Mouse (Mus musculus): ENCODE results near the gene Gabbr2.

Gabbr2 gene

DNA sequence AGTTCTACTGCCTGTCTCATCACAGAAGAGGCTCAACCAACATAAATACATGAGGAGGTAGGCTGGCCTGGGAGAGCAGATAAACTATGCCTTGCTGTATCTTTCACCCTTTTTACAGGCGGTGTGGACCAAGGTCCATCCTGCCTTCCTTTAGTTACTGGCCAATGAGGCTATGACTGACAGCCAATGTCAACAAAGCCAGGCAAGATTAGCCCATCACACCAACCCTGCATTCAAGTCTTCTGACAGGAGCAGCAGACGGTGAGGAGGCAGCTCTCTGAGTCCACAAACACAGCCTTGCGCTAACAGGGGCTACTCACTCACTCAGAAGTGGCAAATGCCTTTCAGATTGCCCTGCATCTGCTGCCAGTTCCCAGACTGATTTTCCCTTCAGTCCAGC lies 3.4 kb downstream of the Gabbr2 start:
- no peak for DNase-seq

GRCm38 (mm10) chr4:46987809-46988208 lies 3.9 kb downstream of the Gabbr2 start:
- no peak for DNase-seq

- DNase-seq = no peak
These were observed 5.6 kb downstream of the Gabbr2 start for GRCm38 (mm10) chr4:46986054-46986453.

DNA sequence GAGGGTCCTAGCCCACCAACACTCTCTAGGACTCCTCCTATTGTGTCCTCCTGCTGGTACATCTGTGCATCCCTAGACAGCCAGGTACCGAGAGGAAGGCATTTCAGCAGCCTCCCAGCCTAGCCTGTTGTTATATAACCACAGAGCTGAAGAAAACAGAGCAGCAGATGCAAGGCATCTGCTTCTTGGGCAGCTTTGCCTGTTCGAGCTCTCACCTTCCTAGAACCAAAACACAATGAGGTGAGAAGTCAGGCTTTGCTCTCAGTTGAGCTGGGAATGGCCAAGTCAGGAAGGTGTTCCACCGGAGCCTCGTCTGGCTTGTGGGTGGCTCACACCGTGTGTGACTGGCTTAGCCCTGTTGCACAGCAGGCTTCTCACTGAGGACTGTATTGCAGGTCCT lies 8.8 kb downstream of the Gabbr2 start:
- DNase-seq = no peak

GRCm38 (mm10) chr4:46982094-46982493 lies 9.6 kb downstream of the Gabbr2 start:
- no peak for DNase-seq

GRCm38 (mm10) chr4:46978371-46978770 lies 13.3 kb downstream of the Gabbr2 start:
- no peak for DNase-seq

GRCm38 (mm10) chr4:46977161-46977560 lies 14.5 kb downstream of the Gabbr2 start:
- no peak for DNase-seq

DNA sequence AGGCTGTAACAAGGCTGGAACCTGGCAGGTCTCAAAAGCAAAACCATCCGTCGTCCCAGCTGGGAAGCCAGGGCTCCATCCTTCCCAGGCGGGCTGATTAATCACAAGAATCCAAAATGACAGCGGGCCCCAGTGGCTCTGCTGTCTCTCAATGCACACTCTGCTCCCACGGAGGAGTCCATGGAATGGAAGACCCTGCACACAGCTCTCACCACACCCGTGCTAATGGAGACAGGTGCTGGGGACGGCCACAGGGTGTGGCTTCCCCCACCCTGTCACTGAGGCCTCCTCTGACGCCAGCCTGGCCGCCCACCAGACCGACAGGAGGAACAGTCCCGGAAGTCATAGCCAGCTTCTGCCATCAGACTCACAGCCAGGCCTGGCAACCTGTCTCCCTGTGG lies 15.0 kb downstream of the Gabbr2 start:
- DNase-seq = no peak

DNA sequence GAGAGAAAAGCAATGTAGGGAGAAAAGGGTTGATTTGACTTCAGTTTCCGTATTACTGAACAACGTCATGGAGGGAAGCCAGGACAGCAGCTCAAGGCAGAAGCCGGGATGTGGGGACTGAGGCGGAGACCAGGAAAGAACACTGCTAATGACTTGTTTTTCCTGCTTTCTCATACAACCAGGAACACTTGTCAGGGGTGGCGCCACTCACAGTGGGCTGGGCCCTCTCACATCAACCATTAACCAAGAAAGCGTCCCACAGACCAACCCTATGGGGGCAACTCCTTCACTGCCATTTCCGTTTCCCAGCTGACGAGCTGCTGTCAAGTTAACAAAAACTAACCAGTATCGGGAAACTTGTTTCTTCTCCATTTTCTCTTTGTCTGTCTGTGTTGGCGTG lies 18.4 kb downstream of the Gabbr2 start:
- no peak for DNase-seq

- no peak for DNase-seq
These were observed 23.7 kb downstream of the Gabbr2 start for GRCm38 (mm10) chr4:46967981-46968380.

- no peak for DNase-seq
These were observed 25.1 kb downstream of the Gabbr2 start for GRCm38 (mm10) chr4:46966551-46966950.

DNA sequence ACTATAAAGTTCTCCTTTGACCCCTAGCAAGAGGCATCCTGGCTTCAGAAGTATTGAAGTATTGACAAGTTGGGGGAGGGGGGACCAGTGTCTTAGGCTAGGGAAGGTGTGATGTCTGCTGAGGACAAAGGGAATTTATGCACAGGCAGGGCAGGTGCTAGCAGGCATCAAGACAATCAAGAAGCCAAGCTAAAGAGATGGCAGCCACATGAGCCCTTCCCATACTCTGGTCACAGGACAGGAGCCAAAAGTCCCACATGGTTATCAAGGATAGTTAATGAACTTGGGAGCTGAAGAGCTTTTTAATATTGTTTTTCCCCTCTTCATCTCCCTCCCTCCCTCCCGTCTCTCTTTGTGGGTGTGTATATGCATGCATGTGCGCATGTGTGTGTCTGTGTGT lies 30.3 kb downstream of the Gabbr2 start:
- DNase-seq = no peak

DNA sequence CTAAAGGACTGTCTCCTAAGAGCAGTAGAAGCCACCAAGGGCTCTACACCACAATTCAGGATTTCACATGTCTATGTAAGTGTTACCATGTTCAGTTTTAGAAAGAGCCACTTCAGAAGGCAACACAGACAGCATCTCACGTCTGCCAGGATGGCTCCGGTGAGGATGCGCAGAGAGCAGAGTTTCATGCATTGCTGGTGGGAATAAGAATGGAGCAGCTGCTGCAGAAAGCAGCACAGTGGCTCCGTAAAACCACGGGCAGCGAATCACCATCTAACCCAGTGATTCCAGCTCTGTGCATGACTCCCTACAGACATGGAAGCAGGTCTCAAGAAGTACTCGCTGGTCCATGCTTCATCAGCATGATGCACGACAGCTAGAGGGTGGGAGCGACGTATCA lies 31.5 kb downstream of the Gabbr2 start:
- no peak for DNase-seq

DNA sequence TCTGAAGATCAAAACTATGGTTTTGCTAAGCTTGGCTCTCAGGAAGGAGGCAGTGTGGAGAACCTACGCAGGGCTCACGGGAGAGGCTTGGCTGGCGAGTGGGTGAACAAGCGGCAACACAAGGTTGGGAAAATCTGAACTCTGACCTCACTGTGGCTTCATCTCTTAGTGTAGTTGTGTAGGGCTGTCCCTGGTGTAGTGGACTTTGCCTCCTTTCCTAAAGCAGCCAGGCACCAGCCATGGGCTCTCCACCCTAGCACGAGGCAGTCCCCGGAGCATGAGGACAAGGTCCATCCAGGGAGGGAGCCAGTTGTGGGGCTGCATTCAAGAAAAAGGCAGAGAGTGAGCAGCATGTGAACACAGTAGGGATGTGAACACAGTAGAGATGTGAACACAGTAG lies 31.9 kb downstream of the Gabbr2 start:
- peak; percentile 84 for DNase-seq

DNA sequence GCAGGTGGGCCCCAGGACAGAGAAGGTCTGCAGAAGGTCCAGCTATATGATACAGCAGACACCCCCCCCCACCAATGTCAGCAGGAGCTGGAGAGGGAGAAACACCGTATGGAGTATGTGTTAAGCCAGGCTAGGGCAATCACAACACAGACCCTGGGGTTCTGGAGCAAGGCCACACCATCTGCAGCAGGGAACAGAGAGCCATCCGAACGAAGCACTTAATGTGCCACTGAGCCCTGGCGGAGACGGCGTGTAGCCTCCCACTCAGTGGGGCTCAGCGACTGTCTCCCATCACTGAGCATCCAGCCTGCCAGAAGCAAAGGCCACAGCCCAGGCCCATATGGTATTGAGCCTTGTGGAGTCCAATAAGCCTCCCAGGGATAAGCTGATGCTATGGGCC lies 33.7 kb downstream of the Gabbr2 start:
- no peak for DNase-seq

DNA sequence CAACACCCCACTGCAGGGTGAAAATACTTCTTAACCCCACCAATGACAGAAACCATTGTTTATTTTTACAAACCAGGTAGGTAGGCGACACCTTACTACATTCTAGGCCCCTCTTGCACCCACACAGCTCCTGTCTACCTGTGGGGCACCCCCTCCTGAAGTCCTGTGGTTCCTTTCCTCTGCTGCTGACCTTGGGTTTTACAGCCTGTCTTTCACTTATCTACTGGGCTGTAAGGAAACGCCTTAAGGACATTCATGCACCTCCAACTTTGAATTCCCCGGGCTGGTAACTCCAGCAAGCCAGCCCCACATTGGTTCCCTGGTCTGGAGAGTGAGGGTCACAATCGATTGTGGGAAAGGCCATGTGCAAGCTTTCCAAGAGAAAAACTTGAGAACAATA lies 34.7 kb downstream of the Gabbr2 start:
- DNase-seq = no peak

- DNase-seq = peak; percentile 72
These were observed 38.7 kb downstream of the Gabbr2 start for GRCm38 (mm10) chr4:46953021-46953420.

GRCm38 (mm10) chr4:46952562-46952961 lies 39.1 kb downstream of the Gabbr2 start:
- no peak for DNase-seq

- no peak for DNase-seq
These were observed 57.4 kb downstream of the Gabbr2 start for GRCm38 (mm10) chr4:46934291-46934690.

DNA sequence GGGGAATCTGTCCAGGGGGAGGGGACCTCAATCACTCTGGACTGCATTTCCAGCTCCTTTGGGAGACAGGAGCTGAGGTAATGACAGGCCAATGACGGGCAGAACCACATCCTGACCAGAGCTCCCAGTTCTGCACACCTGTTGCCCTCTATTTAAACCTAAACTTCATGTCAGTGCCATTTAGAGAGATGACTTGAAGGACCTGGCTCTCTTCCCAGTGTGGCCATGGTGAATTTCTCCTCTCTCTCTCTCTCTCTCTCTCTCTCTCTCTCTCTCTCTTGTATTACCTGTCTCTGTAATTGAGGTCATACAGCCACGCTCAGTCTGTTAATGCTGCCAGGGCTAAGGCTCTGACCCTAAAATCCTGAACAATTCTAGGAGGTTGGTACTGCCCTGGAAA lies 58.1 kb downstream of the Gabbr2 start:
- DNase-seq = no peak

DNA sequence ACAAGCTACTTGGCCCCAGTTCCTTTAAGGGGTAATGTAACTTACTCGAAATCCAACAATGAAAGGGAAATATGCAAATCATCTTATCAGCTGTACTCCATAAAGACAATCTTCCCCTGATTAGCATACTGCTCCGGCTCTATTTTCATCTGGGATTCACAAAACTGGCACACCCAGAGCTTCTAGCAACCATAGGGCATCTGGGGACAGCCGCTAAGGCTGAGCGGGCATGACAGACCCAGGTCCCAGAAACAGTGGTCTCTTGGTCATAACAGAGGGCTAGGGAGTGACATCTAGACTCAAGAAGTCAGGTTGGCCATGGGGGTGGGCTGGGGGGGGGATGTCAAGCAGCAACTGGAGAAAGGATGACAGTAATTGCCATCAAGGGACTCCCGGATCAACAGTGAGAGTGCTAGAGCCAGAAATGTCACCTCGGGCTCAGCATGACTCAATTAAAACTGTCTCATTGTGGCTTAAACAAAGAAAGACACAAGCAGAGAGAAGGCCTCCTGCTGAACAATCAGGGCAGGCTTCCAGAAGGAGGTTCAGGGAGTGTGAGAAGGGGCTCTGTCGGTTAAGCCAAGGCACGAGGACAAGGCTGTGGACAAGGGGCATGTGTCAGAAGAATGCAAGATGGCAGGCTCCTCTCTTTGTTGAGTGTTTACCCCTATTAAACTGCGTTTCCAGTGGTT lies 59.8 kb downstream of the Gabbr2 start:
- no peak for DNase-seq

DNA sequence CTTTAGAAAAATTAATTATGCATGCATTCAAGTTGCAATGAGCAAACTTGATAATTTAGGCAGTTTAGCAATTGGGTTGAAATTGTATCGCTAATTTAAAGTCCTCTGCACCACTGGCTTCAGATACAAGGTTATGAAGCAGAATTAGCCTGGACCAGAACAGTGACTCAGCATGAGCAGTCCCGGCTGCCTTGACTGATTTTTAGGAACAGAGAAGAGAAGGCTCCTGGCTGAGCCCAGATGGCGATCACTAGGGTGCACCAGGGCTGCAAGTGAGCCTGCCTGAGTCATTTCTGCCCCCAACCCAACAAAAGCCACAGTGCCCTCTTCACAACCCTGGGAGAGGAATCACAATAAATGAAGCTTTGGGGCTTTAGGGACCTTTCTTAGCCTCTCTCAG lies 63.6 kb downstream of the Gabbr2 start:
- no peak for DNase-seq

DNA sequence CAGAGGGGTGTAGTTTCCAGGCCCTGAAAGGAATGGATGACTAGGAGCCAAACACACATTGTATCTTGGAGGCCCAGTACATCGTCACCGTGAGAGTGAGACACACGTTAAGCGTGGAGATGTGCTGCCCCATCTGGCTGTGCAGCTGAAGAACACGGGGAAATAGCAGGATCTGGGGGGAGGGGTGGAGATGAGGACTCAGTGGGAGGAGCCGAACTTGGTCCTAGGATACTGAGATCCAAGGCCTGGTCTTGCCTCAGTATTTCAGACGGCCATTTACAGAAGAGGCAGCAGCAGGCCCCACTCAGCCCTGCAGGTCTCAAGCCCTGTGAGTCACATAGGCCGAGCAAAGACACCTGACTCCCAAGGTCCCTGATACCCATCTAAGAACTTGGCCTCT lies 72.5 kb downstream of the Gabbr2 start:
- DNase-seq = no peak

GRCm38 (mm10) chr4:46916786-46917185 lies 74.9 kb downstream of the Gabbr2 start:
- no peak for DNase-seq

- DNase-seq = no peak
These were observed 75.7 kb downstream of the Gabbr2 start for GRCm38 (mm10) chr4:46915934-46916333.

- no peak for DNase-seq
These were observed 76.2 kb downstream of the Gabbr2 start for GRCm38 (mm10) chr4:46915476-46915875.
